Mouse (Mus musculus) ES-Bruce4 (cell line): Measurements from ENCODE around the gene Hgd.

Experiments used
- CTCF ChIP-seq: IDR thresholded peaks from one replicate; pipeline ENCODE4 v1.8.1; 2011; ENCODE audit warnings: low read depth, low read length
- EP300 ChIP-seq: IDR thresholded peaks from 2 replicates; pipeline ENCODE4 v1.6.1; 2011; ENCODE audit warnings: low read depth, low read length; ENCODE audit not compliant: insufficient read depth
- POLR2A ChIP-seq: IDR thresholded peaks from one replicate; pipeline ENCODE4 v1.8.1; 2011; ENCODE audit warnings: low read length; ENCODE audit not compliant: insufficient read depth

- TF ChIP-seq CTCF: no peak
- no peak for TF ChIP-seq POLR2A
- TF ChIP-seq EP300: no peak
Observed at GRCm38 (mm10) chr16:37530170-37530569, 49.8 kb upstream of the Hgd start.
